Mouse (Mus musculus): ENCODE measurements at regions not wholly inside any gene's neighbourhood (a gene's known extent, or its start where the extent isn't known, plus 50 kb on each side); places are given as distances from the start of the nearest gene placed in this dataset.
"Not testable (repeated sequence)": the region's sequence is repeated elsewhere in the genome, so short reads cannot be mapped to it uniquely, and the experiment has no call there.

DNA sequence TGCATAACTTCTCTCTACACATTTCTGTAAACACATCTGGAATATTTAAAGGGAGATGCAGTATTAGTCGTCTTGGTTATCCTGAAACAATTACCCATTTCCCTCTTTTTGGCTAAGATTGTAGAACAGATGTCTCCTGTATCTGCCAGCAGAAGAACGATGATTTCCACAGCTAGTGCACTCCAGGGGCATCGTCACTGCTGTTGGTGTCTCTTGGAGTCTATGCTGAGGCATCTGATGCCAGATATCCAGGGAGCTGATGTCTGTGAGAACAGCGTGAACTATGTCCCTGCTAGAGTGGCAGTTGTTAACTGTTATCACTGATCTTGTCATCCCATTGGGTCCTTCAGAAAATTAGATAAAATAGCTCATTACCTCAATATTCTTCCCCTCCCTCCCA, 536.2 kb downstream of the Trhde start:
- DNase-seq (ENCODE audit: low read depth, low spot score): peak; percentile 24

DNA sequence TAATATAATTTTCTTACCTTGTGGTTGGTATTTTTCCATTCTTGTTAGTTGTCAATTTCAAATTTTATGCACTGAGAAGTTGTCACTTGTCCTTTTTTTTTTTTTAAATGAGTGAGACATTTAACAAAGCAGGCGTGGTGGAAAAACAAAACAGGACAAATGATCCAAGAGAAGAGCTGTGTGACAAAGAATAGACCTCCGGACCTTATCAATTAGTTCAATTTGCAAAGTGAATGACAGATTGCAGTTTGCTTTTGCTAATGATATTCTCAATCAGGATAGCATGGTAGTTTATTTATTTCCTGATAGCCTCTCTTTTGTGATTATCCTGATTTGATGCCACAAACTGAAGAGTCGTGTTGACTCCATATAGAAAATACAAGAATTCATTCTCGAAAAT, 560.5 kb downstream of the Trhde start:
- DNase-seq (ENCODE audit: low read depth, low spot score): no peak

DNA sequence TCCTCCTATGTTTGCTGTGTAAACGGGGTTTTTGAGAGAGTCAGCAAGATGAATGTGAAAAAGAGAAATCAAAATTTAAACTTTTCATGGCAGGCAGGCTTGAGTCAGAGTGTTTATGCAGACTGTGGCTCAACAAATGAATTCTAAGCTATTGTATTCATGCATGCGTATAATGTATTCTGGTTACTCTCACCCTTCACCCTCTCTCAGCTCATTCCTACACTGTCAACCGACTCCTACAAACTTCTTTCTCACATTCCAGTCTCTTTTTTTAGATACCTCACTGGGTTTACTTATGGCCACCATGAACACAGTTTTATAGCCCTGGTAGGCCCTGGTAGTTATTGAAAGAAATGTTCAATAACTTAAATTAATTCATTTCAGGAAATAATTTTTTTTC, 574.5 kb downstream of the Trhde start:
- no peak for DNase-seq (ENCODE audit: low read depth, low spot score)

DNA sequence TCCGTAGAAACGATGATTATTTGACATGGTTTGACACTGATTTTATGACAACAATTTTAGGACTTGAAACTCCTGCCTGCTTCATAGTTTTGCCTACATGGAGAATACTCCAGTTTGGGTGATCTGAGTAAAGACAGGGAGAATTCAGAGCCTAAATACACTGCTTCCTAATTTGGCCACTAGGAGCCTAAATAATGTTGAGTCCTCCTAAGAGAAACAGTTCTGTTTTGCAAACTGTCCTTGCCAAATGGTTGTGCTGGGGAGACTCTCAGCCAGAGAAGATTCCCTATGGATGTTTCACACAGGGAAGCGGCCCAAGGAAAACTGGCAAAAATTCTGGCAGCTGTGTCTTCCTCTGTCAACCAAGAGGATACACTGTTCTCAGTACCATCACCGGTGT, 600.5 kb downstream of the Trhde start:
- DNase-seq (ENCODE audit: low read depth, low spot score): no peak

DNA sequence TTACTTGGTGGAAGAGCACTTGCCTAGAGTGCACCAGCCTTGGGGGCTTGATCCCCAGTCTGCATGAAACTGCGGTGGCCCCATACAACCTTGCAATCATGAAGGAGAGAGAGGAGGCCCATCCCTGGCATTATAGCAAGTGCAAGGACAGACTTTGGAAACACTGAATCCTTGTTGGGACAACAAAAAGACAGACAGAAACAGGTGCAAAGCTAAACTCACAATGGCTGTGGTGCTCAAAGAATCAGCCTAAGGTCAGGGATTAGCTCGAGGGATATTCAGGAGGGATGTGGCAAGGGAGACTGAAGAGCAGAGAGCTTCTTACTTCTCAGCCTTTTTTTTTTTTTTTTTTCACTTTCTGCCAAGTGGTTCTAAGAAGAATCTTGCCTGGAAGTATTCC, 601.2 kb downstream of the Trhde start:
- DNase-seq (ENCODE audit: low read depth, low spot score): no peak

DNA sequence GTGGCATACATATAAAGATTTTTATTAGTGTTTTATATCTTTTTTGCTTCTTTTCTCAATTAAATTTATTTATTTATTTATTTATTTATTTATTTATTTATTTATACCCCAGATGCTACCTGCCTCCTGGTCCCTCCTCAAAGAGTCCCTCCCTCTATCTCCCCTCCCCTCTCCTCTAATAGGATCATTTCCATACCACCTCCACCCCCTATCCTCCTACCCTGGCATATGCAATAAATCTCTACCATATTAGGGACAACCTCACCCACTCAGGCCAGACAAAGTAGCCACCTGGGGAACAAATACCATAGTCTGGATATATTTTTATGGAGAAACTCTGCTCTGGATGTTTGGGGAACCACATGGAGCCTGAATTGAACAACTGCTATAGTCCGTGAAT, 615.8 kb downstream of the Trhde start:
- DNase-seq (ENCODE audit: low read depth, low spot score): no peak

DNA sequence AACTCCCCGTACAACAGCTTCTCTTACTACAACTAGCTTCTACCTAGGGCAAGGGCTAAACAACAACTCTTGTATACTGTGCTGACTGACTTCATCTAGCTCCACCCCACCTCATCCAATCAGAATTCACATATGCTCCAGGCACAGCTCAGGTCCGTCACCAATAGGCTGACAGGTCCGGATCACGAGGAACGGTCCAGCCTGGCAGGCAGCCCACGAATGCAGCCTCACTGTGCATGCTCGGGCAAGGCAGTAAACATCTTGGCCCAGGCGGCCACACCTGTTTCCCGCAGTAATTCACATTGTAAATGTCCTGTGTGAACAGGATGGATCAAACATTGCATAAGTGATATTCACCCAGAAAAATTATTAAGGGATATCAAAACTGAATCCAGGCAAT, 658.8 kb downstream of the Trhde start:
- not testable (repeated sequence) for DNase-seq (ENCODE audit: low read depth, low spot score)

DNA sequence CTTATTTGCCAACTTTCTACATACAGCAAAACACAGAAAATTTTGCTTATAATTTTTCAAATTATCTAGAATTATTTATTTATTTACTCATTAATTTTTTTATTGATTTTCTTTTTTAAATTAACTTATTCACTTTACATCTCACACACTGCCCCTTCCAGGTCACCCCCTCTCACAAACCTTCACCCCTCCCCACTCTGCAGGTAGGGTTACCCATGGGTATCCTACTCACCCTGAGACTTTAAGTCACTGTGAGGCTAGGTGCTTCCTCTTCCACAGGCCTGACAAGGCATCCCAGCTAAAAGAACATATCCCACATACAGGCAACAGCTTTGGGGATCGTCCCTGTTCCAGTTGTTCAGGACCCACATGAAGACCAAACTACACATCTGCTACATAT, 664.2 kb downstream of the Trhde start:
- no peak for DNase-seq (ENCODE audit: low read depth, low spot score)

DNA sequence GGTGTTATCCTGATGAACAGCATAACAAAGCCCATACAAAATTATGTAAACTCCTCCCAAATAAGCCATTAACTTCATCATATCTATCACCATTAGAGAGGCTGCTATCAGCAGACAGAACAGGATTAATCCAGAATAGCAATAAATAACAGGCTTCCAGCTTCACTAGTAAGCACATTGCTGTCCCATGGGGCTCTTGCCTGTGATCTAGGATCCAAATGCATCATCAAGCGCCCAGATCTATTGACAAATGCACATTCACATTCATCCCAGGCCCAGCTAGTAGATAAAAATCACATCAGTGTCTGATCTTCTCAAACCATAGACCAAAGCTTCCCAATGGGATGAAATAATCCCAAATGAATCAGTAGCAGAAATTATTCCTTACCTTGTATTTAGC, 665.0 kb downstream of the Trhde start:
- DNase-seq (ENCODE audit: low read depth, low spot score): no peak

All from telencephalon, adult 2 months (tissue).